Mouse (Mus musculus) T-helper 1 cell (primary cell): ENCODE measurements around the gene Kcnip4.

Experiments
- in situ Hi-C: fragments of 300-600 bp; cut with MboI, MseI; formaldehyde crosslinking; loops from one replicate; pipeline ENCODE4 v1.15.1; 2025; ENCODE audit warnings: high pct_unique_total_duplicates

The Kcnip4 gene

DNA sequence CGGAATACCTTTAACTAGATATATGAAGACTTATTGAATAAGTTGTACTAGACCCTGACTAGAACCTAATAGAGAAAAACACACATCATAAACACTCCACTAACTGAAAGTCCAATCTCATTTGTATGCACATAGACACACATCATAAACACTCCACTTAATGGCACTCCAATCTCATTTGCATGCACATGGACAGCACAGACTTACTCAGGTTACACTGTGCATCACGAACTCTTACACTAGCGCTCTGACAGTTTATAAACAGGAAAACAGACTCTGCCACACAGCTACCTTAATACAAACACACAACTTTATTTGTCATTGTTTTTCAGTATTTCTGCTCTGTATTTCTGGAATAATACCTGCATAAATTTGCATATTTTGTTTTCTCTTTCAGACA, 168.3 kb downstream of the Kcnip4 start:
- in situ Hi-C loops: no loop called here

DNA sequence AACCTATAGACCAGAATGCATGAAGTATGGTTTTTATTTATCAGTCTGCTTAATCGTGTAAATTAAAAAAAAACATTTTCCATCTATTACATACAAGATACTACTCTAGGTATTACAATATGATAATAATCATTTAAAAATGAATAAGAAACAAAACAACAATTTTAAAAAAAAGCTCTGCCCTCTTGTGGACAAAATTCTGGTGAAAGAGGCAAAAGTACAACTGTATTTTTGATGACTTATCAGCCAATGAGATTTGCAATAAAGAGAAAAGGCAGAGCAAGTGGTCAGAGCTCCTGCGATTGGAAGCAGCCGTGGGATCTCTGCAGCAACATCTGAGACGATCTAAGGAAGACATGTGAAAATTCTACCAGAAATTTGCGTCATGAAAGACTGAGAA, 172.6 kb downstream of the Kcnip4 start:
- in situ Hi-C loops: loop anchor here (5.0 kb wide), 1 partner anchor 265 kb away; no protein-coding TSS in a partner anchor

DNA sequence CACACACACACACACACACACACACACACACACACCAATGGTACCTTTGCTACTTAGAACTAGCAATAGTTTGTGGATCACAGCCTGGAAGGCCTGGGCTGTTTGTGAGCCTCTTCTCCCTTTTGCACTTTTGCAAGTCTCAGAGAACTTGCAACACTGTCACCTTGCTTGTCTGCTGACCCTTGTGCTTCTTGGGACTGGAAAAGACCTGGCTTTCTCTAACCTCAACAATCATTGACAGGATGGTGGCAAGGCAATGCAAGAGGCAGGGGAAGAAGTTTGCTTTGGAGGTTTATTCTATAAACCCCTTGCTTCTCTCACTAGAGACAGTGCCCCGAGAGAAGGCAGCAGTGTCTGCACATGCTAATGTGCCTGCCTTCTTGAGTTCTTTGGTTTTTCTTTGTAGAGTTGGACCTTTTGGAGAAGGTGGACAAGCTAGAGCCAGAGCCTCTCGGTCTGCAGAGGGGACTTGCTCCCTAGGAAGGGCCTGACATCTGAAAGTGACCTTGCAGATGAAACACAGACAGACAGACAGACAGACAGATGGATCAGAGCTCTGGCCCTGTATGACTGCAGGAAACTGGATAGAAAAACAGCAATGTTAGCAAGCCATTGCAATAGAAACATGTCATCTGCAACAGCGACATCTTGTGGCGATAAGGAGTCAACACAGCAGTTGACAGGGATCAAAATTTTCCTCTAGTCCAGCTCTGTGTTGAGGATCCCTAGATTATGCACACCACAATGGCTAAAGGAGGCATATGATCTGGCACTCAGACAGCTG, 174.4 kb downstream of the Kcnip4 start:
- in situ Hi-C loops: loop anchor here (5.0 kb wide), 1 partner anchor 263 kb away; no protein-coding TSS in a partner anchor

DNA sequence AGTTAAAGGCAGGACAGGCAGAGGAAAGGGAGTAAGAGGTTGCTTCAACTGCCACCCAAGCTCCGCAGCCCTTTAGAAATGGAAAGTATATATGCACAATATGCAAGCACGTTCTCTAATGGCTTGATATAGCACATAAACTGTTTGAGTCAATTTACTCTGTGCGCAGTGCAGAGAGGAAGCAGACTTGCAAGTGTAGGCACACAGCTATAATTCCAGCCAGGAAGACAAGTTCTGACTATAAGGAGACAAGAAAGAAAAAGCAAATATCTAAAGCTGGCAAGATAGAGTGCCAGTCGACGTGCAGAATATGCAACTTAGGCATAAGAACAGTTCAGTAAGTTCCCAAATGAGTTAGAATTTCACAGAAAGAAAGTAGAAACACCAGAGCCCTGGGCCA, 175.2 kb downstream of the Kcnip4 start:
- in situ Hi-C loops: no loop called here

DNA sequence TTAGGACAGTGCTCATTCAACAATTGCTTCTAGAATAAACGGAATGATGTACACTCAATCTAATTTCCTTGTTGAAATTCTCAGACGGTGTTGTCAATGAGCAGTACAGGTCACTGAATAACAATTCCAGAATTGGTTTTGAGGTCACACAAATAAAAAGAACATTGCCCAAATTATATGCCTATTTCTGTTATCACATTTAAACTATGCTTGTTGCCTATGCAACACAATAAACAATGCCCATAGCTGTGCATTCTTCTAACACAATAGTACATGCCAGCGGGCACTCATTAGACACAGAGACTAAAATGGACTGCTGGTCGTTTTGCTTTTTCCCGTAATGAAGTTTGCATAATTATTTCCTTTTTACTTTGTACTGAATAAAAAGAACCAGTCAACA, 176.2 kb downstream of the Kcnip4 start:
- in situ Hi-C loops: no loop called here

DNA sequence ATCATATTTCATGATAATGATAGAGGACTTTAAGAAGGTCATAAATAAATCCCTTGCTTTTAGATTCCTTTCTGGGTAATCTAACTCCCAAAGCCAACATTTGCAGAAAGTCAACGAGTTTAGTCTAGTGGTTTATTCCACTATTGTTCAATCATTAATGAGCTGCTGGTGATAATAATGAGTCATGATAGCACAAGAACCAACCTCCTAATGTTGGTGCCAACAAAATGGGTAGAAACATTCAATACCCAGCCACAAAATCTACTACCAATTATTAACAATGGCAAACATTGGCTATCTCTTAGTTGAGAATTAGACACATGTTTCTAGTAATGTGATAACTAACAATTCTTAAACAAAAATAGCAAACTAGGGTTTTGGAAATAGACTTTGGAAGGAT, 180.1 kb downstream of the Kcnip4 start:
- in situ Hi-C loops: no loop called here

DNA sequence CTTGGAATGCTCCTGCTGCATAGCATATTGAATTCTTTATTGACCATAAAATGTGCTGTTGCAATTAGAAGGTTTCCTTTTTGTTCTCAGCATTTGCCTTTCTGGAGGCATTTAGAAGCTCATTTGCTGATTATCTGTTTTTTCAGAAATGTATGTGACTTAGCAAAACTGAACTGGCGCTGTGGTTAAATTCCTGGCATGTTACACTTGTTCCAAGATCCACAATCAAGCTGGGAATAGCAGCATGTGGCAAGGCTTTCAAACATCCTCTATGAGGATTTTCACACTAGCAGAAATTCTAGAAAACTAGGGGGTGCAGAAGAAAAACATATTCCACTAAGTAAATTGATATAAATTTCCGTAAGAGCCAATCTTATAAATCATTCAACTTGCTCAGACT, 187.5 kb downstream of the Kcnip4 start:
- in situ Hi-C loops: no loop called here

DNA sequence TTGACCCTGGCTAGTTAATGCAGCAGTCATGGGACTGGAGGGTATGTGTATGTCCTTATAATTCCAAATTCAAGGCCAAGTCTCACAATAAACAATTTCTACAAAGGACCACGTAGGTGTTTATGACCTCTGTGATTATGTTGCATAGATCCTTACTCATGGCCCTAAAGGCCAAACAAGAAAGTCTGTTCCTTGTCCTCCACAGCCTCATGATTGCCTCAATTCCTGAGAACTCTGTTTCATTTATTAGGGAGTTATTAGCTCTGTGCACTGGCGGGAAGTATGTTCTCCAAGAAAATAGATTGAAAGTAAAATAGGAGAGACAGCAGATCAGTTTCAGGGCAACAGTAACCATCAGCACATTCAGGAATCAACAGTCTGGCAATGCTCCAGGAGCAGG, 191.6 kb downstream of the Kcnip4 start:
- in situ Hi-C loops: no loop called here

DNA sequence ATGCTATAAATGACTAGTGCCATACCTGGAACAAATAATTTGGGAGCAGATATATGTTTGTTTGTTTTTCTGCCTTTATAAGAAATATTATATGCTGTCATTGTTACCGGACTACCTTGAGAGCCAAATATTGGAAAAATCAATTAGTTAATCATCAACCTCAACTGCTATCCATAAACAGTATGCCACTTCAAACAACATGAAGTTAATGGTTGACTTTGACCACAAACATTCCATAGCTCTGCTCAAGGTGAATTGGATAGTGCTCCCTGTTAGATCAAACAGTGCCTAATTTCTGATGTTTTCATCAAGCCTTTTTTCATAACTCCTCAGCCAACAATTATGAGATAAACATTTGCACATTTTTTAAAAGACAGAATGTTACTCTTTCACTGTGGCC, 195.7 kb downstream of the Kcnip4 start:
- in situ Hi-C loops: no loop called here

DNA sequence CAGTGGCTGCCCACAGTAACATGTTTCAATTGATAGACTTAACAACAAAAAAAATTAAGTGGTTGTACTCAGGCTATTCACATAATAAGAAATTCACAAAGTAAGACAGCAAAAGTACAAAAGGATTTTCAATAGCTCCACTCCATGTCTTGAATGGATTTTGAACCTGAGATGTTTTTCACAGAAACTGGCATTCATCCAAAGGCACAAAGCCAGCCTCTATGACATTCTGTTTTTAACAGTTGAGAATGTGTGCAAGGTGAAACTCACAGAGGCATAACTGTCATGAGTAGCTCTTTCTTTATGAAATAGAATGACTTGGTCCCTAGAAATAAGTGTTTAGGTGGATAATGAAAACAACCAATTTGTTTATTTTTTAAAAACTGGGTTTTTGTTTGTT, 206.0 kb downstream of the Kcnip4 start:
- in situ Hi-C loops: no loop called here

DNA sequence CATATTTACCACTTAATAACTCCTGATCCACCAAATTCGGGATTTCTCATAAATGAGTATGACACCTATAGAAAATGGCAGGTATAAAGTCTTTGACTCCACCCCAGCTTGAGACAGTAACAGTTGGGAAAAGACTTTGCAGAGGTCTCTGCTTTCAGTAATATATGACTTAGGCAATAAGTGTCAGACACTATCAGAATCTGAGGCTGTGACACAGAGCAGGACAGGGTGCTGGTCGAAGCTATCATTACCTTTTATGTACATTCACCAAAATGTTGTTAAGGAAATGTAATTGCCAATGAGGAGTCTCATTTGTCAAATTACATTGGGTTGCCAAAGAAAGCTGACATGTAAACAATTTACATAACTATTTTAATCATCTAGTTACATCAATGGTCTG, 206.8 kb downstream of the Kcnip4 start:
- in situ Hi-C loops: no loop called here

DNA sequence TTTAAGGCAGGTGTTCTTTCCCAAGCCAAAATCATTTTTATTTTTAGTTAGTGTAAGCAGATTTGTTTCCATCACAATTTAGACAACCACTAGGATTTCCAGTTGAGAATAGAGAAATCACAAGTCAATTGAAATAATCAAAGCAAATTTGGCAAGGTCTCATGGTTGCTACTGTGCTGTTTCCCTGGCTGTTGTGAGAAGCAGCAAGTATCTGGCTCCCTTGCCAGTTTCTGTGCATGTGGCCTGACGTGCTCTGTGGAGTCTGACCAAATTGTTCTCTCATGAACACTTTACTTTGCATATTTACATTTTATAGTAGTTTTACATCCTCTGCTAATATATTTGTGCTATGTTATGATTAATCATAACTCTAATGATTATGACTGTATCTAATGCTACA, 217.9 kb downstream of the Kcnip4 start:
- in situ Hi-C loops: no loop called here

DNA sequence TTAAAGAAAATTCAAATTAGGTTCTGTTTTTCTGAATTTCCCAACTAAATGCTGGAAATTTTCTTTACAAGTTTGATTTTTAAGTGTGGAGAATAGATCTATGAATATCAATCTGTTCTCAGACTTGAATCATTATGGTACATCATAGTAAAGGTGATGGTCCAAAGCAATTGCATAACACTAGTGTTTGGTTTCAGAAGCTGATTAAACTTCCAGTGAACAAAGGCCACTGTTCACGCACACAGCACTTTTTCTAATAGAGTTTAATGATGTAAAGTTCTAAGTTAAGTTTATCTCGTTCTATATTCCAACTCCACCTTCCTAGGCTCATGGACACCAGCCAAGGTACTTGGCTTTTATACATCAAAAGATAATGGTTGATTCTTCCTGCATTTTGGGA, 219.4 kb downstream of the Kcnip4 start:
- in situ Hi-C loops: no loop called here

DNA sequence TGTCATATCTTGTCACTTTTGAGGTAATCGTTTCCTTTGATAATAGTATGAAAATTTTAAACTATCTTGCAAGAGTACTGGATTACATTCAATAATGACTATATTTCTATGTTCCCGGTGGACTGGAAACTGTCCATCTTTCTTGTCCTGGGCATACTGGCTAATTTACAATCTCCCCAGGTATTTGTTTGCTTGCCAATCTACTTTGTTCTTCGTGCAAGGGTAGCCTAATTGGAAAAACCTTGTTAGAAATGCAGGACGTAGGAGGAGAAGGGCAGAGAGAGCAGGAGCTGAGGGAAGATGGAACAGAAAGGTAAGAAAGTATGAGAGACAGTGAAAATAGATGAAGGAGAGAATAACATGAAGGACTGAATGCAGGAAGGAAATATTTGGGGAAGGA, 226.1 kb downstream of the Kcnip4 start:
- in situ Hi-C loops: no loop called here

DNA sequence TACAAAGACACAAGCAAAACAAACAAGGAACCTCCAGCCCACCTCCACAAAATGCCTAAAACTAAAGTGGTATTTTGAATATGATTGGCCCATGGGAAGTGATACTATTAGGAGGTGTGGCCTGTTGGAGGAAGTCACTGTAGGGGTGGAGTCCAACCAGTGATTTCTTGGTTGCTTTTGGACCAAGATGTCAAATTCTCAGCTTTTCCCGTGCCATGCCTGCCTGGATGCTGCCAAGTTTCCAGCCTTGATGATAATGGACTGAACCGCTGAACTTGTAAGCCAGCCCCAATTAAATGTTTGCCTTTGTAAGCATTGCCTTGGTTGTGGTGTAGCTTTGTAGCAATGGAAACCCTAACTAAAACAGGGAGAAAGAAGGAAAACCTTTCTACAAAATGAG, 232.3 kb downstream of the Kcnip4 start:
- in situ Hi-C loops: no loop called here

DNA sequence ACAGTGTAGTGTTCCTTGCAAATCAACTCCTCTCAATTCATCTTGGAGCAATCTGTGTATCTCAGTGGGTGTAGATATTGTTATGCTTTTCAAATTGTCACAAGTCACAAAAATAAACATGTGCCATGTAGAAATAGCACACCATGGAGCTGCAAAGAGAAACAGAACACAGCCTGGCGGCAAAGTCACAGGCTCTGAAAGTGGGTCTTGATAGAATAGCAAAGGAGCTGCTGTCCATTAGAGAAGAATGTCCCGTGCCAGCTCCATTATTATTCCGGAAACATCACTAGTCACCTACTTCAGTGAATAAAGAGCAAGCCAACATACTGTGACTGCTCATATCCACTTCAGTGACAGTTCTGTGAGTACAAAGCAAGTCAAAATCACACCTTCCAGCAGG, 232.9 kb downstream of the Kcnip4 start:
- in situ Hi-C loops: no loop called here

DNA sequence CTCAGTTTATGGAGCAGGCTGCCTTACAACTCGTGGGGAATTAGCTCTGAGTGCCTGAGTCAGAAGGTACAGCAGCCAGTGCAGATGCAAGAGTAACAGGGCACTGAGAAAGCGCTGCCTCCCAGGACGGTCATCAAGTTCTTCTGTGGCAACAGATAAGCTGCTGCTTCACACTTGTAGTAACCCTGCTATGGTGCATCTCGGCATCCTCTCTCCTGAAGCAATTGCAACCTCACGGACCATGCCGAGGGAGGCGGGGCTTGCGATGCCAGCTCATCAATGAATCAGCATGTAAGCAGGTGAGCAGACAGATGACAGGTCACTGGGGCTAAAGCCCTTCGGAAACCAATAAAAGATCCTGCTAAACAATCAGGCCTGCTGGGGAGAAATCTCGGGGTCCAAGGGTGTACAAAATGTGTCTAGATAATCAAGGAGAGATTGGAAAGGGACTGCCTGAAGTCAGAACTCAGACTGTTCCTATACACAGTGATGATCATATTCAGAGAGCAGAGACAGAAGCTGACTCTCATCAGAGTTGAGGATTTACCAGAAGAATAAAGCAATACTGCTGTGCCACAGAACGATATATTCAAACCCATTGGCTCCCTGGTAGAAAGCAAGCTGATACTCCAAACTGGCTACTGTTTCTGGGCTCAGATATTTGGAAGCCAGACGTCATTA, 239.1 kb downstream of the Kcnip4 start:
- in situ Hi-C loops: no loop called here

DNA sequence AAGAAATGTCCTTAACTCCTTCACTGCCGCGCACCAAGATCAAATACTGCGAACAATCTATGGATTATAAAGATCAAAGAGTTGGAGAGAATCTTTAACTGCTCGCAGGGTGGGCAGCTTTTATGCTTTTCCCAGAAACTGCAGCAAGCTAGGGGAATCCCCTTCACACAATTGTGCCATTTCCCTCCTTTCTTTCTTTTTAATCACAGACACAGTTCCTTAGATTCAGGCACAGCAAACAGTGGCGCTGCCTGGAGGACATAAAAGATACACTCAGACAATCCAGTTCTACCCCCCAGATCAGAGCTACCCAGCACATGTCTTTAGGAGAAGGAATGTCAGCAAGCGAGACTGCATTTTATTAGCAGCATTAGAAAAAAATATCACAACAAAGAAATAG, 239.9 kb downstream of the Kcnip4 start:
- in situ Hi-C loops: no loop called here

DNA sequence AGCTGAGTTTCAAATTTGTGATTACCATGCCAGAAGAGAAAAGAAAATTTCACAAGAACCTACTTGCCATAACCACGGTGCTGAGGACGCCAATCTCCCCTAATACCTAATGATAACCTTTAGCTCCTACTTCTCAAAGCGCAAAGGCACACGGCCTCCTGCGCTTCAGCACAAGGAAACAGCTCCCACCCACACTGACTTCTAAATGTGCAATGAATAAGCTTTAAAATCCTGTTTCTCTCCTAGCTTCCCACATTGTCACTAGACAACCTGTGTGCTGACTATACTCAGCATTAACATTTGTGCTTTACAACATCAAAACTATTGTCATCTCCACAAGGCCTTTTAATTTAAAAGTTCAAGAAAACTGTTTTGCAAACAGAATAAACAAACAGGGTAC, 241.3 kb downstream of the Kcnip4 start:
- in situ Hi-C loops: no loop called here

DNA sequence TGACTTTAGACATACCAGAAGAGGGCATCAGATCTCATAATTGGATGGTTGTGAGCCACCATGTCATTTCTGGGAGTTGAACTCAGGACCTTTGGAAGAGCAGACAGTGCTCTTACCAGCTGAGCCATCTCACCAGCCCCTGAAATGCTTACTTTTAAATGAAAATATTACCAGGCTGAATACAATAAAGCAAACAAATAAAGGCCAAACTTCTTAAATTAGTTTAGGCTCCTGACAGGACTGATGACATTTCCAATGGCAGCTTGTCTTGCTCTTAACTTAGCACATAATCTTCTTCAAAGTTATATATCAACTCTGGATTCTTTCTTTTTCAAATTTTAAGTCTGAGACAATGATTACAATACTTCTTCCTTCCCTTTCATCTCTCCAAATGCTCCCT, 252.8 kb downstream of the Kcnip4 start:
- in situ Hi-C loops: no loop called here

DNA sequence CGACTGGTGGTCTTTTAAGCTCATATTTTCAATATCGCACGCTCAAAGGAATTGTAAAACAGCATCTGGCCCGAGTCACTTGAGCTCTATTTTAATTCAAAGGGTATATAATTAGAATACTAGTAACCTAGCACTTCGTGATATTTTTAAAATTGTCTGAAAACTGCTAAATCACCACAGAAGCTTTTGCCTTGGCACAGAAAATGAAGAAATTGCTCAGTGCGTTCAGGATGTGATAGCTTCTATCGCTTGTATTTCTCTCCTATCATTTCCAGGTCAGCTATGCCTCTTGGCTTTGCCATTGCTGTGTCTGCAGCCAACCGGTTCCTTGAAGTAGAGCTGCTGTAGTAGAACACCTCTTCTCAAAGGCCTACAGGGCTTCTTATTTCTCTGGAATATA, 255.9 kb downstream of the Kcnip4 start:
- in situ Hi-C loops: no loop called here

DNA sequence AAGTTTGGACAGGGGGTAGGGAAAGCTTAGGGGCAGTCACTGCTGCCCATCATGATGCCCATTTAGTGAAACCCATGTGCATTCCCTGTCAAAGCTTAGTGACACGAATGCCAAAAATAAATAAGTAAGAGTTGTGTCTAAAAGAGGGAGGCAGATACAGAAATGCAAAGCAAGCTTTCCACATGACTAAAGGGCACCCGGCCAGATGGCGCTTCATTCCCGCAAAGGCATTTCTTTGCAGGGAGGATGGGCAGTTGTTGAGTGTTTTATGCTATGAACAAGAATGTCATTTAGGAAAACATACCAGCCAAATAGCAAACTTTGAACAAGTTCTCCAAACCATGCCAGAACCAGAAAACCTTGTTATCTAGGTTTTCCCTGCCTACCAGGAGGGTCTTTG, 265.4 kb downstream of the Kcnip4 start:
- in situ Hi-C loops: no loop called here

DNA sequence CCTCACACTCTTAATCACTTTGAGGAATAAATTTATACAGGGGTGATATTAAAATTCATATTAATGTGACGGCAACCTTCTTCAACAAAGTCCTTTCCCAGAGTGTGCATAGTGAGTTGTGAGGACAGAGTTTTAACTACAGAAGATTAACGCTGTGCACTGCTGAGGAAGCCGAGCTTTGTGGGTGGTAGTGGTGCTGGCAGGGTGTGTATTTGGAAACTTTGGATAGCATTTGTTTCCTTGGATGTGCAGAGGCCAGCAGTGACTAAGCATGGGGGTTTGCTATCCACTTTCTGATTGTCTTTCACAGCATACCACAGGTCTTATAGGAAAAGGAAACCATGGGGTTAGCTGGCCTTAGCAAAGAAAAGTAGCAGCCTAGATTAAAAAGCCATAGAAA, 267.9 kb downstream of the Kcnip4 start:
- in situ Hi-C loops: no loop called here
